Mouse (Mus musculus) T-helper 17 cell (primary cell): ENCODE data around the gene Rab3ip.

Experiments
- in situ Hi-C, 2 experiments: fragments of 300-600 bp; cut with MboI, MseI; formaldehyde crosslinking; loops; 1 replicate in 1 of 2; 2 replicates in 1 of 2; pipeline ENCODE4 v1.15.1; 2025; ENCODE audit warnings: high pct_unique_total_duplicates in 2 of 2

Gene Rab3ip

DNA sequence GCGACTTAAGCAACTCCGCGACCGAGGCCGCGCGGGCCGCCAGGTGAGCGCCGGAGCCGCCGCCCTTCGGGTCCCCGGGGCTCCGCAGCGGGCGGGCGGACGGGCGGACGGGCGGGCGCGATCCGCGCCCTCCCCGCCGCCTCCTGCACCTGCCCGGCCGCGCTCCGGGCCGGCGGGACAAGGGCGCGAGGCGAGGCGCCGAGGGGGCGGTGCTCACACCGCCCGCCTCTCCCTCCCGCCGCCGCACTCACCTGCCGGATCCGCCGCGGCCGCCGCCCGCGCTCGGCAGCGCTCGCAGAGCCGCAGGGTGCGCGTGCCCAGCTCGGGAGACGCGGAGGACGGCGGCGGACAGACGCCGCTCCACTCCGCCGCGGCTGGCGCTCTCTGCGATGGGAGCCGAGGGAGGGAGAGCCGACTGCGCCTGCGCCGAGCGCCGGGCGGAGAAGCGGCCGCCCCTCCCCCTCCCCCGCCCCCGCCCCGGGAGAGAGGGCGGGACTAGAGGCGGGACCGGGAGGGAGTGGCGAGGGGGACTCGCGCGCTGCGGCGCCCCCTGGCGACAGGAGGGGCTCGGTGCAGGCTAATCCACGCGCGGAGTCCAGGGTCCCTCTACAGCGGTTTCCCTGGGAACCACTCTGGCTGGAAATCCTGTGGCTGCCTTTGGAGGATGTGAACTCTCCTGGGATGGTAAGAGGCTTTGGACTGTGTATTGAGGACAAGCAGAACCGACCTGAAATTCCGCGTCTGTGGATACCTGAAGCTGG lies at the start of gene Rab3ip:
TSS of gene Rab3ip (minus strand) at position 761 of the 761 bp plus-strand sequence.
- in situ Hi-C loops = no loop called here

DNA sequence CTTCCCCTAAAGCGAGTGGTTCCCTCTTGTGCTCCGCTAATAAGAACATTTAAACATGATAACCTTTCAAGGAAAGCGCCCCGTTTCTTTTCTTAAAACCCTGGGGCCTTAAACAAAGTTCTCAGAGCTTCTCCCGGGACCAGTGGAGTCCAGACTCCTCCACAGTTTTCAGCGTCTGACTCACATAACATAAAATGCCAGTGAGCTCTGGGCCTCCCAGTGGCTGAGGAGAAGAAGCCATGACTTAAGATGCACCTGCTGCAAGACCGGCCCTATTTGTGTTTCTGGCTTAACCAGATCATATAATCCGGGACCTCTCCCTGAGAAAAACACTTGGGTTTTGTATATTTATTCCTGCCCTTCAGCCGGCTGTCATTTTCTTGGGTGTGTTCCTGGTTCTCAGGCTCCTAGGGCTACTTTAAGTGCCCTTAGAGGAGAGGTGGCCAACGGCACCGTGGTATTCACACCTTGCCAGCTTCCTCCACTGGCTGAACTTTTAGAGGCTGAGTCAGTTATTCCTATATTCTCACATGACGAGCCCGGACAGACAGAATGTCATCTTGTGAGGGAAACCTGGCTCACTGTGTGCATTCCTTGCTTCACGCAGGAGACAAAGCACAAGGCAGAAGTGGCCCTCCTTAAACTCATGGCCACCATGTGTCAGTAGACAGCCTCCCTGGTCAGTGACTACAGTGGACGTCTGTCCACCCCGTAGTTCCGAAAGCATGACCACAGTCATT lies 48.3 kb upstream of the Rab3ip start:
- in situ Hi-C loops = loop anchor here in 1 of 2 experiments (10.0 kb wide), 1 partner anchor 1084 kb away; no protein-coding TSS in a partner anchor

DNA sequence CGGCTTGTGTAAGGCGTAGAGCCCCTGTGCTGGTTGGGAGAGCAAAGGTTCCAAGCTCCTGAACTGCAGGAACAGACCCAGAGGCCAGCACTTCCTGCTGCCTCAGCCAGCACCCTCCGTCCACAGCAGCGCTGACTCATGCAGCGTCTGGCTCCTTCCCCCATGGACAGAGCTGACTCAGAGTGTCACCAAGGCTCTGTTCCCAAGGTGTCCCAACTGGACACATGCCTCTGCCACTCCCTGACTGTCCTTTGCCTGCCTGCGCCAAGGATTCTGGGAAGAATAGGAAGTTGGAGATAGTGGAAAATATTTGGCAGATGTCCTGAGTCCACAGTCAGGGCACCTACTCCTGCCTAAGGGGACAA lies 45.6 kb upstream of the Rab3ip start:
- in situ Hi-C loops = loop anchor here in 1 of 2 experiments (10.0 kb wide), 1 partner anchor 1081 kb away; no protein-coding TSS in a partner anchor

DNA sequence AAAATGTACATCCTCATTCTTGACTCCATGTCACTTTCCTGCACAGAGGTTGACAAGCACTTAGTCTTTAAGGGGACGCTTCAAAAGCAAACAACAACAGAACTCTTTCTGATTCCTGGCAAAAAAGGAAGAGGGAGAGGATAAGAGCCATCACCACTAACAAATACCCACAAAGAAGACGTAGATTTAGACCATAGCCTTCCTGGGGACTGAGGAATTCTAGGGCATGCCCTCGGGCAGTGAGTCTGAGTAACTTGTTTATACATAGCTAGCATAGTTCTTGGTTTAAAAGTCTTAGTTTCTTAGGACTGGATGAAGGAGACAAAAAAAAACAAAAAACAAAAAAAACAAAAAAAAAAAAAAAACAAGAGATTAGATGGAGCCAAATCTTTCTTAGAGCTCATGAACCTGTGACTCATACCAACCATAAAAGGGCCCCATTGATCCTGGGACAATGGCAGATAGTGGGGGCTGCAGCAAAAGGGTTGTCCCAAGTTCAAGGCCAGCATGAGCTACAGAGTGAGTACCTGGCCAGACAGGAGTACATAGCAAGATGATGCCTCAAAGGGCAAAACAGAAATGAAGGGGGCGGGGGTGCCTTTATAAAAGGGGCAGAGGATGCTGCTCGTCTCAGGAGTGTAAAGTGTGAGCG lies 45.1 kb upstream of the Rab3ip start:
- in situ Hi-C loops = loop anchor here in 1 of 2 experiments (10.0 kb wide), 1 partner anchor 1081 kb away; no protein-coding TSS in a partner anchor

DNA sequence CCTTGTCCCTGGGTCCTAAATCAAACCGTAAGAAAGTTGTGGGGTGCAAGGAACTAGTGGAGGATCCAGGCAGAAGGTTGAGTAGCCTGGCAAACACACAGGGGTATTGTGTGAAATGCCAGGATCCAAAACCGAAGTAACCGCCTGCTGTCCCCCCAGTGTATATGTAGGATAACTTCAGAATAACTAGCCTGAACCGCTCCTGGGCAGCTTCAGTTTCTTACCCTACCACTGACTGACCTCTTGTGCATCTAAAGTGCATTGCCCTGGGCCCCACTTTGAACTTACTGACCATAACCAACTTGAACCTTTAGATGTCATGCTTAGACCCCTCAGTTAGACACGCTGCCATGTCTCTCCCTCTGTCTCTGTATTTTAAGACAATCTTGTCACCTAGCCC lies 44.6 kb upstream of the Rab3ip start:
- in situ Hi-C loops = loop anchor here in 1 of 2 experiments (10.0 kb wide), 1 partner anchor 1080 kb away; no protein-coding TSS in a partner anchor

DNA sequence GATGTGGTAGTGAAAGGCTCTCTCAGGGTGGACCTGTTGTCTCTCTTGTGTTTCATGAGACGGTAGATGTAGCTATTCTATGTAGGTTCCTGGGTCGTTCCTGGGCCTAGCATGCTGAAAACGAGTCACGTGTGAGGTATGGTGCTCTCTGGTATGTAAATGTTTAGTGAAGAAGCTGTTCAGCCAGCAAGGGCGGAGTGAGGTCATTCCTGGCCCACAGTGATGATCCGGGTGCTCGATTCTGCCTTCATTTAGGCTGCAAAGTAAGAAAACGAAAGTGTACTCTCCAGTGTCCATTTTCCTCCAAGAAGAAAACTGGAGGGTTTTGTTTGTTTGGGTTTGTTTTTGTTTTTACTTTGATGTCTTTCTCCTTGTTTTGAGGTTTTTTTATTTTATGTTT lies 43.4 kb upstream of the Rab3ip start:
- in situ Hi-C loops = loop anchor here in 1 of 2 experiments (10.0 kb wide), 1 partner anchor 1079 kb away; no protein-coding TSS in a partner anchor

DNA sequence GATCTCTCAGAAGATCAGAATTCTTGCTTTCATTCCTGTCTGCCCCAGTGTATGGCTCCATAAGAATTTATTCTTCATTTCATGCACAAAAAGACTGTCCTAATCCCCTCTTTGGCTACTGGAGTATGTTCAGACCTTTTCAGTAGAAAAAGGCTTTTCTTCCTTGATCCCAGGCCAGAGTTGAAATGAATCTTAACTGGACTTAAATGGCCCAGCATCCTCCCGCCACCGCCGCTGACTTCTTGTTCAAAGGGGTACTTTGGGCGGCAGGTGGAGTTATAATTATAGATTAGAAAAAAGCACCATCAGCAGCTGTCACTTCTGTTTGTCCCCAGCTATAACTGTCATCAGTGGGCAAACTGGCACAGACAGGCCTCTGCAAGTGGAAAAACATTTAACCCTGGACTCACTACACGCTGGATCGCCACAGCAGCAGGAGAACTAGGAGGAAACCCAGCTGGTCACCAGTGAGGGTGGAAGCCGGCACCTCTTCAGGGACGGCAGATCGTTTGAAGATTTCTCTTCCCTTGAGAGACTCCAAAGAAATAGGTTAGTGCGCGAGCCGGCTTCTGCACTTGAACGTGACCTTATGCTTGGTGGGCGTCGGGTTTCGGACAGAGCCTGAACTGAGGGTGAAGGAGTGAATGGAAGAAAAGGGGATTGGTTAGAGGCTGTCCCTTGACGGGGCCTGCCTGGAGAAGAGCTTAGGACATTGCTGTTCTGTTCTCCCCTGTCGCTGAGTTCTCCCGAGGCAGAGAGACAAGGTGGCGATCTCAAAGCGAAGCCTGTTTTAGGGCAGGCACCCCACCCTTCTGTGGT lies 35.9 kb upstream of the Rab3ip start, which contains the start of gene Best3:
TSS of gene Best3 (plus strand) at position 51 of the 819 bp plus-strand sequence.
- in situ Hi-C loops = no loop called here

DNA sequence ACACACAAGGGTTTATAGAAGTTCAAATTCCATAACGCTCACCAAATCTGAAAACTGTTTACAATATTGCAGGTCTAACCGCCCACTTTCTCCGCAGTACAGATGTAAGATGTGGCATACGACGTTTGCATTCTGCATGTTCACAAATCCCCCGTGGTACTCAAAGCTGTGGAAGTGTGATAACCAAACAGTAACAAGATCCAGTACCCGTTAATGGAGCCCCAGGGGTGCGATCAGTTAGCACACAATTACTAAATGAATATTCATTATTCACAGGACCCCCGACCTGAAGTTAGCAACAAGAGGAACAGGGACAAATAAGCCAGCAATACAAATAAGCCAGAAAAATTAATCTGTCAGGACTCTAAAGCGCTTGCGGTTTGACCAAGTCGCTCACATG lies 34.3 kb upstream of the Rab3ip start:
- in situ Hi-C loops = loop anchor here in 1 of 2 experiments (5.0 kb wide), 1 partner anchor 47 kb away; no protein-coding TSS in a partner anchor

DNA sequence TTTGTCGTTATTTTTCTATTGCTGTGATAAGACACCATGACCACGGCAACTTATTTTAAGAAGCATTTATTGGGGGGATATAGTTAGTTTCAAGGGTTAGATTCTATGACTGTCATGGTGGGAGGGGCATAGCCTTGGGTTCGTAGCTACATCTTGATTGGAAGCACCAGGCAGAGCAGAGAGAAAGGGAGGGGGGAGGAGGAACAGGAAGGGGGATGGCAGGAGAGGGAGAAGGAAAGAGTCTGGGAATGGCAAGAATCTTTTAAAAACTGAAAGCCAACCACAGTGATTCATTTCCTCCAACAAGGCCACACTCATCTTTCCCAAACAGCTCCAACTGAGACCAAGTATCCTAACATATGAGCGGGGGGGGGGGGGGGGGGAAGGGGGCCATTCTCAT lies 32.0 kb upstream of the Rab3ip start:
- in situ Hi-C loops = loop anchor here in 1 of 2 experiments (5.0 kb wide), 1 partner anchor 50 kb away; no protein-coding TSS in a partner anchor

DNA sequence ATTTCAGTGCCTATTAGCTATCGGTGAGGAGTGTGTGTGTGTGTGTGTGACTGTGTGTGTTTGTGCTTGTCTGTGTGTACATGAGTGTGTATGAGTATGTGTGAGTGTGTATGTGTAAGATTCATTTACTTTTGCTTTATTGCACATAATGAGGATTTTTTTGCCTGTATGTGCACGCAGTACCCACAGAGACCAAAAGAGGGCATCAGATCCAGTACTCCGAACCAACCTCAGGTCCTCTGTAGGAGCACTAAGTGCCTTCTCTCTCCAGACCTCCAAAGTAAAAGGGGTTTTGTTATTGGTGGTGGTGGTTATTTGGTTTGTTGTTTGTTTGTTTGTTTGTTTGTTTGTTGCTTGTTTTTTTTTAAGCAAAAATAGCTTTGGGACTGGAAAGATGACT lies 30.3 kb upstream of the Rab3ip start:
- in situ Hi-C loops = loop anchor here in 1 of 2 experiments (5.0 kb wide), 1 partner anchor 51 kb away; no protein-coding TSS in a partner anchor

DNA sequence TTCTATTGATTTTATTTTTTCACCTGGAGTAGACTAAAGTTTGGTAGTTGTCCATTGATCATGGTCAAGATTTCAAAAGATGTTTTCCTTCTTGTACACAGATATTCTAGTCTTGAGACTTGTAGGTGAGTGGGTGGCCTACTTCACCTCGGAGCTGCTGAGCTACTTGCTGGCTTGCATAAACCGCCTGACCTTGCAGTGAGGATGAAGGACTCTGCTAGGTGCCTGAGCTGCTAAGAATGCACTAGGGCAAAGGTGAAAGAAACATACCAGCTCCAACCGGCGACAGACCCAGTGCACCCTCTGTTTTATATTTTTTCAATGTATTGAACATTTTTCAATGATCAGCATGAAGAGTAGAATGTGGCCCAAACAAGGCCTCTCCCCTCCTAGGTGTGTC lies 29.7 kb upstream of the Rab3ip start:
- in situ Hi-C loops = loop anchor here in 1 of 2 experiments (5.0 kb wide), 1 partner anchor 52 kb away; no protein-coding TSS in a partner anchor

DNA sequence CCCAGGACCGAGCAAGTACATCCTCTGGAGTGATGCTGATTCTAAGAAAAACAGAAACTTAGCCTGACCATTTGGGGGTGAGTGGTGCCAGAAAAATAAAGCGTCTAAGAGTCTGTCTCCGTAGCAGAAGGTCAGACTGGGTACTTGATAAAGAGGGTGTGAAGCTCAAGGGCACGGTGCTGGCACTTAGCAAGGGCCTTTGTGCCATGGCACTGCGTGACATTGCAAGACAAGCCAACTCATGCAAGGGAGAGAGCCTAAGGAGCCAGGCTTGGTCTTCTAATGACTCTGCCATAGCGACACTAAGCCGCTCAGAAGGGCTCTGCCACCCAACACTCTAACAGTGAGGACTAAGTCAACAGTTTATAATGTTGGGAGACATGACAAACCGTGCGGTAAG lies 28.3 kb upstream of the Rab3ip start:
- in situ Hi-C loops = no loop called here

DNA sequence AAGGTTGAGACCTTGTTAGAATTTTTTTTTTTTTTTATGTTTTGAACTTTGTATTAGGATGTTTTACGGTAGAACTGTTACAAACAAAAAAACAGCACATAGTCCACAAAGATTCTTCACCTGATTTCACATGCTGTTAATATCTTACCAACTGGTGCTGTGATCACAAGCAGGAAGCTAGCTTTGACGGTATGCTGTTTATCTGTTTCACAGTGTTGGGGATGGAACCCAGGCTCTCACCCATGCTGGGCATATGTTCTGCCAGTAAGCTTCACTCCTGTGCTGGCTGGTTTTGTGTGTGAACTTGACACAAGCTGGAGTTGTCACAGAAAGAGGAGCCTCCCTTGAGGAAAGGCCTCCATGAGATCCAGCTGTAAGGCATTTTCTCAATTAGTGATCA lies 27.3 kb upstream of the Rab3ip start:
- in situ Hi-C loops = no loop called here

DNA sequence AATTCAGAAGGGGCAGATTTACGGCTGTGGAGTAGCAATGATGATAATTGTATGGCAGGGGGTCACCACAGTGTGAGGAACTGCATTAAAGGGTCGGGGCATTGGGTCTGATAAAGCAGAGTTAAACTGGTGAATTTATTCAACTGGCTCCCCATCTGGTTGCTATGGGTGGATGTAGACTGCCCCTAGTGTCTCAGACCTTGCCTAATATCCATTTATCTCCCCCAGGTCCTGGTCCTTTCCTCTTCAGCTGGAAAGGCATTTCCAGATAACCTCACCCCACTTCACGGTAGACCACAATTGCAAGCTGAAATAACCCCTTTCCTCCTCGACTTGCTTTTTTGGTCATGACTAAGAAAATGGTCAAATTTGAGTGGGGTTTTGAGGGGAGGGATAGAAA lies 26.9 kb upstream of the Rab3ip start:
- in situ Hi-C loops = no loop called here

DNA sequence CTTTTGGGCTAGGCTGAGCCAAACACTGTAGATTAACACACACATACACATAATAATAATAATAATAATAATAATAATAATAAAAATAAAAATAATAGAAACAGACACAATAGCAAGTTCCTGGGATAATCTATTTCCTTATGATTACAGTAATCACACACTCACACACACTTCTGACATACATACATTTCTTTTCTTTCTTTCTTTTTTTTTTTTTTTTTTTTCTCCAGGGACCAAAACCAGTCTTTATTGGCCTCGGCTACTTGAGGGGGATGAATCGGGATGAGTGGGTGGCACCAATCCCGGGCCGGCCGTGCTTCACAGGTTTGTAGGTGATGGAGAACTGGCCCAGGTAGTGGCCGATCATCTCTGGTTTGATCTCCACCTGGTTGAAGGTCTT lies 21.9 kb upstream of the Rab3ip start, which contains the start of gene Gm10271:
TSS of gene Gm10271 (minus strand) at position 101 of the 400 bp plus-strand sequence.
- in situ Hi-C loops = no loop called here

DNA sequence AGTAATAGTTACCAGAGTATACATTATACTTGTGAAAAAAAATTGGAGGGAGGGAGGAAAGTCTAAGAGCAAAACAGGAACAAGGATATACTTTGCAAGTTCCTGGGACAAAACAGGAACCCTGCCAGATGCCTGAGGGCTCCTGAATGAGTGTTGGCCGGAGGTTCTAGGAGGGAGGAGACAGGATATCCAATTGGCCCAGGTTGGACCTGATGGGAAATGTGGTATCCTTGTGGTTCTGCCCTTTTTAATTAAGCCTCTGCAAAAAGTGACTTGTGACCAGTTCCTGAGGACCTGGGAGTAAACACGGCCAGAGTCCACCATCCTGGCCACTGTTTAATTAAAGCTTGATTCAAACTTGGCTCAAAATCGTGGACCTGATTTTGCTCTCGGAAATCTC lies 18.2 kb upstream of the Rab3ip start:
- in situ Hi-C loops = no loop called here

DNA sequence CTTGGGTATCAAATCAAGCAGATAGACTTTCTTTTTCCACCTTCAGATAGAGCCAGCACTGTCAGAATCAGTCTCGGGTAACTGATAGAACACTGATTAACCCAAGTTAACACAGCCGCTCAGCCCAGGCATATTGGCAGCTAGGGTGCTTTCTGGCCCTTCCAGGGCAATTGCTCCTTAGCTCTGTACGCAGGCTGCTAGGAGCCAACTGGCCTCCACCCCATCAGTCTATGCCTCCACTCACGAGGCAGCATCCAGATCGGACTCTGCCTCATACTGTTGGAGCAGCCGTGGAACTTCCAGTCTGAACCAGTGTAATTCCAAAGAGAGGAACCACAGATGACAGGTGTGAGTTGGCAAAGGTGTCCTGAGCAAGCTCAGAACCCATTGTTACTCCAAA lies 15.5 kb upstream of the Rab3ip start:
- in situ Hi-C loops = no loop called here

DNA sequence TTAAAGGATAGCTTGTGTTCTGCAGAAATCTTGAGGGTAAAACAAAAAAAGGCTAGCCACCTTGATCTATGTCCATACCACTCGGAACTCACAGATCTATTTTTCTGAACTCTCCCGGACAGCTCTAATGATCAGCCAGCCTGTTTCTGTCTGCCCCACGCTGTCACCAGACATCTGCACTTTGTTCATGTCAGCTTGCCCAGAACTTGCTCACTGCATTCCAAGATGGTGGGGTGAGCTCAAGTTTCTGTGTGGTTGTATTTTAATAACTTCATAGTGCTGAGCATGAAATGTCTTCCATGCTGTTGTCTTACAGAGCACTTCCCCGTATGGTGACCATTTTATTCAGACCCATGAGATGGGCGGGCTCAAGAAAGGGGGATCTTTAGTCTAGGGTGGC lies 14.7 kb upstream of the Rab3ip start:
- in situ Hi-C loops = no loop called here

DNA sequence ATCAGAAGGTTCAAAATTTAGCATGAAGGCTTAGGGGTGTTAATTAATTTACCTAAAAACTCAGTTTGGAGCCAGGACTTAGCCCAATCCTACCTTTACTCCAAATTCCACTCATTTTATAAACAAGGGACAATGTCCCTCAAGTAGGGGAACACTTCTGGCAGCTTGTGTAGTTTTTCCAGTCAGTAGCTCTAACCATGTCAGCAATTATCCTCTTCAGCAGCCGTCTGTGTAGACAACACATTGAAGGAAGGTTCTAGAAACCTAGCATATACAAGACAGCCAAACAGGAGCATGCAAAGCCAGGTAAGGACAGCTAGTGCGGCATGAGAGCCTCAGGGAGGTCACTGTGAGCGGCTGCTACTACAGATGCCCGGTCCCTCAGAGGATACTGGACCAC lies 14.0 kb upstream of the Rab3ip start:
- in situ Hi-C loops = no loop called here

DNA sequence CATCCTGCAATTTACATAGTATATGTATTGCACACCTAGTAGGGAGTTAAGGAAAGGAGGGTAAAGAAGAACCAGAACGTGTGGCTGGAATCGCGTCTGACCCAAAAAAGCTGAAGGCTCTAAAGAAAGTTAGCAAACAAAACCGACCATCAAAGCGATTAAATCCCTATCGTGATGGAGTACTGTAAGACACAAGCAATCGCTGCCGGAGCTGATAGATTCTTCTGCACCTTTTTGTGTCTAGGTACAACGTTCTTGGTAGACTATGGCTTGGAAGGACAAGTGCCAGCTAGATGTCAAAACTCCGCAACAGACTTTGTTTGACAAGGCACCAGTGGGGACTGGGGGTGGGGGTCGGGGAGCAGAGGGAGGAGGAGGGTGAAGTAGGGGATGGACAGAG lies 13.5 kb upstream of the Rab3ip start:
- in situ Hi-C loops = no loop called here

DNA sequence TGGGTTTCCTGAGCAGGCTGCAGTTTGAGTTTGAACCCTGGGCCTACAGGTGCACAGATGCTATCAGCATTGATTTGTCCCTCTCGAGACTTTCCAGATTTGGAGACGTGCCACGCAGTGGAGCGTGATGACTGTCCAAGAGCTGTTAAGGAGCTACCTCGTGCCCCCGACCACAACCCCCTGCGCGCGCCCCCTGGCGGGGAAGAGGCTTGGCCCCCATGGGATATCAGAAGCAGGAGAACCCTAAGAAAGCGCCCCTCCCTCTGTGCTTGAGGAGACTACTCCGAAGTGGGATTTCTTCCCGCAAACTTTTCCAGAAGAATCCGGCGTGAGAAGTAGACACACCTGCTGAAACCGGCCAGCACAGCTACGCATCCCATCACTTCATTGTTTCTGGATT lies 12.2 kb upstream of the Rab3ip start:
- in situ Hi-C loops = no loop called here
